Mouse (Mus musculus): ENCODE measurements around the gene Gpr137b.

- TF ChIP-seq CTCF (IDR thresholded peaks at IDR 0.05): peak; percentile 67
- no peak for TF ChIP-seq EP300 (IDR thresholded peaks at IDR 0.05)
These were observed 44.5 kb downstream of the Gpr137b start for GRCm38 (mm10) chr13:13349288-13349687.
